Mouse (Mus musculus) embryonic facial prominence, embryonic 10.5 days (tissue): ENCODE measurements around the gene Dnah3. TPM values are rescaled to one million over a fixed set of nuclear protein-coding genes. Genes with fewer than 3 reads are reported as not detected.
A peak's percentile ranks its signal among the peaks of the same experiment; 100 is the strongest.

Experiments
- DNase-seq: peaks from one replicate; pipeline ENCODE4 v3.0.0-alpha.2; 2017; ENCODE audit warnings: low spot score
- H3K27ac ChIP-seq: fragments of 300-500 bp; sonication (generic); replicated peaks from 2 replicates; pipeline ENCODE4 v1.5.1; 2016; ENCODE audit warnings: mild to moderate bottlenecking
- H3K27me3 ChIP-seq: fragments of 300-500 bp; sonication (generic); replicated peaks from 2 replicates; pipeline ENCODE4 v1.6.1; 2016; ENCODE audit warnings: low read depth, mild to moderate bottlenecking; ENCODE audit not compliant: poor library complexity, severe bottlenecking
- H3K36me3 ChIP-seq: fragments of 300-500 bp; sonication (generic); replicated peaks from 2 replicates; pipeline ENCODE4 v1.6.1; 2016; ENCODE audit warnings: mild to moderate bottlenecking, moderate library complexity
- H3K4me1 ChIP-seq: fragments of 300-500 bp; sonication (generic); 2 replicates; pipeline ENCODE4 v1.6.1; 2016
- H3K4me3 ChIP-seq: fragments of 300-500 bp; sonication (generic); 2 replicates; pipeline ENCODE4 v1.5.1; 2016; ENCODE audit warnings: mild to moderate bottlenecking, moderate library complexity
- H3K9me3 ChIP-seq: fragments of 300-500 bp; sonication (generic); 2 replicates; pipeline ENCODE4 v1.6.1; 2016; ENCODE audit warnings: mild to moderate bottlenecking
- WGBS: fragments of 180-500 bp; shearing (Covaris S2); methylation state at CpG from one replicate; pipeline ENCODE4 v1.1.7; 2016; 5-methylcytosine and 5-hydroxymethylcytosine counted together
- polyA plus RNA-seq: library from polyadenylated mRNA; unstranded; fragments of >200 nt; fragmentation: Nextera tagmentation; extraction: Ambion mirVana; gene quantifications from 2 replicates; pipeline ENCODE4 v1.2.1, GENCODE M21; 2016

The Dnah3 gene
- polyA plus RNA-seq, 1 experiment from 2014 or later: not detected

DNA sequence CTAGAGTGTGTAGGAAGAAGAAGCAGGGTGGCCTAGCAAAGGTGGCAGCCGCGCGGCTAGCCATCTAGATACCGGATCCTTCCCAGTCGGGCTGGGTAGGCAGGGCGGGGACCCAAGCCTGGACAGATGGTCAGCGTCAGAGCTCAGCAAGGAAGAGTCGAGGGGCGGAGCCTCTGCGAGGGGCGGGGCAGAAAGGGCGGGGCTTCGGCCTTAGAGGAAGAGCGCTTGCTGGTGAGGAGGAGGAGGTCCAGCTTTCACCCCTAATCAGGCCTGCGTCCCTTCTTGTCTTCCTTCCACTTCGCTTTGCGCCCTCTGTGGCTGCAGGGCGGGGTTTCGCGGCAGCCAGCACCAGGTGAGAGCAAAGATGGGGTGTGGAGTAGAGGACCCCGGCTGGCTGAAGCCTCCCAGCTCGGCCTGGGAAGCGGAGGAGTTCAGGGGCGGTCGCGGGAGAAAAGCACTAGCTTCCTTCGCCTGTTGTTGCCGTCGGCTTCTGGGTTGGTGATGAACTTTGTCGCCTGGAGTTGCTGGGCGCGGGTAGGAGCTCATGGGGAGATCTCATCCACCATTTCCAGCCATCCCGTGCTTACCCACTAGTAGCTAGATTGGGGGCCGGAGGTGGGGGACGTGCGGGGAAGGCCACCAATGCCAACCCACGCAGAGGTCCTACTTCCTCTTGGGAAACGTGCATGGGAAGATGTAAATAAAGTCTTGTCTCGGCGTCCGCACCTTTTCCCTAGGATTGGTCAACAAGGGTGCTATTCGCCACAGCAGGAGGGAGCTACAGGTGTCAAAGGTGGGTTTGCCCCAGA is 7.3 kb upstream of the Dnah3 start, which contains the start of gene Tmem159:
TSS of gene Tmem159 (plus strand) at position 190 of the 809 bp plus-strand sequence.
- Histone ChIP-seq H3K4me1 (peaks cover 24% of the 10 kb centered on the region), H3K36me3 (0 out of 2 replicates have a peak, but pooled peaks cover 5% of the 10 kb centered on the region), H3K27me3 (peaks cover 6% of the 10 kb centered on the region), H3K9me3 (no peaks in the 10 kb centered on the region), H3K4me3 (peak within 1 kb of the TSS; percentile 78), H3K27ac (peak within 1 kb of the TSS; percentile 78)
- peak; percentile 94 for DNase-seq
- 1% methylated on average over 42 of the region's 42 CpGs for WGBS

DNA sequence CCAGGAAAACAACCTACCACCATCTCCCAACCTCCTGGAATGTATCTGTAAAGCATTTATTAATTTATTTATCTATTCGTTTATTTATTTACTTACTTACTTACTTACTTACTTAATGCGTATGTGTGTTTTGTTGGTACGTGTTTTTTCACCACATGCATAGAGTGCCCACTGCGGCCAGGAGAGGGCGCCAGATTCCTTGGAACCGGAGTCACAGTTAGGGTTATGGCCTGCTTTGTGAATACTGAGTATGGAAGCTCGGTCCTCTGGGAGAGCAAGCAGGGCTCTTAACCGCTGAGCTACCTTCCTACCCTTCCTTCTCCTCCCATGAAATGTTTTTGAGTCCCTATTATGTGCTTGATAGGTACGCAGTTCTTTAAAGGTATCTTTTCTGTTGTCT is 3.3 kb upstream of the Dnah3 start:
- Histone ChIP-seq H3K36me3 (no peaks in the 10 kb centered on the region), H3K4me3 (no peak overlapping the region), H3K27me3 (peaks cover 3% of the 10 kb centered on the region), H3K27ac (no peak overlapping the region), H3K4me1 (peaks cover 22% of the 10 kb centered on the region), H3K9me3 (no peaks in the 10 kb centered on the region)
- 20% methylated on average over 9 of the region's 9 CpGs for WGBS
- DNase-seq: peak; percentile 84

DNA sequence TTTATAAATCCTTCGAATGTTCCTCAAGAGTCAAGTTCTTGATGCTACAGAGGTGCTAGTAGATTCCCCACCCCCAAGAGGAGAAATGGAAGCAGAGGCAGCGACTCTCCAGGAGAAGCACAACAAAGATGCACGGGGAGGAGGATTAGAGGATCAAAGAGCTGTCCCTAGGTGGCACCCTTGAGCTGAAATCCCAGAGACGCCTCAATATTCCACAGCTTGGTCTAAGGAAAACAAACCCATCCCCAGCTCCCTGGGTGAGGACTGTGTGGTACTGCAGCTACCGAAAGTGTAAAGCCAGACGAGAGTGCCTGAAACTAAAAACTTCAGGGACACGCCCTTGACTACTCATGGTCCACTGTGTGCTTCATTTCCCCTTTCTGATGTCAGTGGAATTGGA is 2.8 kb upstream of the Dnah3 start:
- H3K4me3 ChIP-seq: no peak overlapping the region
- no peak overlapping the region for H3K27ac ChIP-seq
- no peaks in the 10 kb centered on the region for H3K27me3 ChIP-seq
- no peaks in the 10 kb centered on the region for H3K36me3 ChIP-seq
- H3K4me1 ChIP-seq: peaks cover 21% of the 10 kb centered on the region
- peak; percentile 74 for DNase-seq
- 5% methylated on average over 7 of the region's 7 CpGs for WGBS
- no peaks in the 10 kb centered on the region for H3K9me3 ChIP-seq

GRCm38 (mm10) chr7:120094216-120094615 is 864 bp downstream of the Dnah3 start:
- H3K4me1 ChIP-seq: peaks cover 12% of the 10 kb centered on the region; the same call in 1 of the 2 replicates
- WGBS: 89% methylated on average over 3 of the region's 3 CpGs
- H3K36me3 ChIP-seq: no peaks in the 10 kb centered on the region
- no peaks in the 10 kb centered on the region for H3K9me3 ChIP-seq
- no peaks in the 10 kb centered on the region for H3K27me3 ChIP-seq
- H3K4me3 ChIP-seq: no peak overlapping the region
- H3K27ac ChIP-seq: no peak overlapping the region
- DNase-seq: no peak

GRCm38 (mm10) chr7:120093033-120093432 is 2.0 kb downstream of the Dnah3 start:
- Histone ChIP-seq H3K27me3 (no peaks in the 10 kb centered on the region), H3K4me1 (peaks cover 12% of the 10 kb centered on the region; the same call in 1 of the 2 replicates), H3K36me3 (no peaks in the 10 kb centered on the region), H3K4me3 (no peak overlapping the region), H3K9me3 (no peaks in the 10 kb centered on the region), H3K27ac (no peak overlapping the region)
- no peak for DNase-seq
- 13% methylated on average over 5 of the region's 5 CpGs for WGBS

DNA sequence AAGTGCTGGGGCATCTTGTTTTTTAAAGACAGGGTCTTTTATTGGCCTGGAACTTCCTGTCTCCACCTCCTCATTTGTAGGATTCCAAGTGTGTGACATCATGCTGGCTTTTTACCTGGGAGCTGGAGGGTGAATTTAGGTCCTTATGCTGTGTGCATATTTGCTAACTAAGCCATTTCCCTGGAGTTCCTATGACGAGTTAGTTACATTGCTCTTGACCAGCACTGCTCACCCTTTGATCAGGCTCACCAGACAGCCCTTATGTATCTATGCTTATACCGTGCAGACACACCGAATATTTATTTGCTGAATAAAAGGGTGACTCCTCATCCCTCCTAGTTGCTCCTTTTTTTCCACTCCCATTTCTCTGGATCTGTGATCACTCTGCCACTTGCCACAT is 14.9 kb downstream of the Dnah3 start:
- no peaks in the 10 kb centered on the region for H3K36me3 ChIP-seq
- no peak for DNase-seq
- WGBS: 77% methylated on average over 3 of the region's 3 CpGs
- H3K4me3 ChIP-seq: no peak overlapping the region
- no peaks in the 10 kb centered on the region for H3K9me3 ChIP-seq
- no peaks in the 10 kb centered on the region for H3K4me1 ChIP-seq
- no peaks in the 10 kb centered on the region for H3K27me3 ChIP-seq
- H3K27ac ChIP-seq: no peak overlapping the region

DNA sequence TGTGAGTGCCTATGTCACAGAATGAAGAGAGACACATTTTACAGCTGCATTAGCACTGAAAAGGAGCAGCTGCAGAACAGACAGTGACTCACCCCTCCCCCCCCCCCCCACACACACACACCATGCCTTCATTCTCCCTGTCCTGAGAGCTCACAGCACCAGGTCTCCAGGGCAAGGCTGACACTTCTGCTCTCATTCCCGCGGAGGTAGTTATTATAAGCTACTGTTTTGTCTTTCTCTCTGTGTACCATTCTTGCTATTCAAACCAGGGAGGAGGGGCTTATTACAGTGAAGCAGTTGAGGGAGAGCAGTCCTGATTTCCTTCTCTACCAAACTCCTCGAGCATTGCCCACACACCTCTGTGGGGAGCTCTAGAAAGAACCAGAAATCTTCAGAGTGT is 25.9 kb downstream of the Dnah3 start:
- Histone ChIP-seq H3K36me3 (no peaks in the 10 kb centered on the region), H3K4me1 (no peaks in the 10 kb centered on the region), H3K27ac (no peak overlapping the region), H3K4me3 (no peak overlapping the region), H3K27me3 (no peaks in the 10 kb centered on the region), H3K9me3 (no peaks in the 10 kb centered on the region)
- WGBS: 38% methylated on average over 3 of the region's 3 CpGs
- DNase-seq: no peak

DNA sequence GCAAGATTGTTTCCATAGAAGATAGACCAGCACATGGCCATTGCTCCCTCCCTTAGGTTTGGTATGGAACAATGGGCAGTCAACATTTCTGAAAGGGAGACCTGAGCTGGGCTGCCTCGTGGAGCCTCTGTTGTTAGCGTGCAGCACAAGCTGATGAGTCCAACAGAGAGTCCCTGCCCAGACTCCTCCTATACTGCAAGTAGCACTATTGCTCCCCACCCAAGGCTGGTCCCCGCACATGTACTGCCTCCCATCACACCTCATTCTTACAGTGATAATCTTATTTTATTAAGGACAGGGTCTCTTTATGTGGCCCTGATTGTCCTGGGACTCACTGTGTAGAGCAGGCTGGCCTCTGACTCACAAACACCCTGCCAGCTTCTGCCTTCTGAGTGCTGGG is 27.0 kb downstream of the Dnah3 start:
- Histone ChIP-seq H3K36me3 (no peaks in the 10 kb centered on the region), H3K27me3 (no peaks in the 10 kb centered on the region), H3K27ac (no peak overlapping the region), H3K4me1 (no peaks in the 10 kb centered on the region), H3K4me3 (no peak overlapping the region), H3K9me3 (no peaks in the 10 kb centered on the region)
- no peak for DNase-seq
- 84% methylated on average over 3 of the region's 3 CpGs for WGBS

- Histone ChIP-seq H3K27me3 (no peaks in the 10 kb centered on the region), H3K9me3 (no peaks in the 10 kb centered on the region), H3K36me3 (no peaks in the 10 kb centered on the region), H3K4me1 (no peaks in the 10 kb centered on the region), H3K27ac (no peak overlapping the region), H3K4me3 (no peak overlapping the region)
- WGBS: 82% methylated on average over 1 of the region's 1 CpGs
- no peak for DNase-seq
These were observed 31.0 kb downstream of the Dnah3 start for GRCm38 (mm10) chr7:120064045-120064444.

DNA sequence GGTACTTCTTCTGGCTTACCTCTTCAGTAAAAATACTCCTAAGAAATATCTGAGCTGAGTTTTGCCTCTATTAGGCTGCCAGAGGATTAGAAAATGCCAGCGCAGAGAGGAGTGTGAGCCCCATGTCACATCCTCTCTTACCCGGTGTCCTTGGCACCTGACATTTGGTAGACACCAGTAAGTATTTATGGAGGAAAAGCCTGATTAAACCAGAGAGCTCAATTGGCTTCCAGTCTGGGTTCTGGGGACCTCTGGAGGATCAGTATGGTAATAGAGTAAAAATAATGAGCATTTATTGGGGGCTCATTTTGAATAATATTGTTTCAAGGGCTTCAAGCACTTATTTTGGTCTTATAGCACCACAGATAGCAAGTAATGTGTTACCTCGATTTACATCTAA is 39.6 kb downstream of the Dnah3 start:
- H3K27me3 ChIP-seq: no peaks in the 10 kb centered on the region
- H3K9me3 ChIP-seq: no peaks in the 10 kb centered on the region
- no peak overlapping the region for H3K27ac ChIP-seq
- H3K4me1 ChIP-seq: no peaks in the 10 kb centered on the region
- WGBS: 87% methylated on average over 3 of the region's 3 CpGs
- no peak for DNase-seq
- H3K4me3 ChIP-seq: no peak overlapping the region
- no peaks in the 10 kb centered on the region for H3K36me3 ChIP-seq

GRCm38 (mm10) chr7:120054016-120054415 is 41.1 kb downstream of the Dnah3 start:
- Histone ChIP-seq H3K9me3 (no peaks in the 10 kb centered on the region), H3K4me3 (no peak overlapping the region), H3K27ac (no peak overlapping the region), H3K36me3 (no peaks in the 10 kb centered on the region), H3K27me3 (no peaks in the 10 kb centered on the region), H3K4me1 (no peaks in the 10 kb centered on the region)
- no peak for DNase-seq
- 10% methylated on average over 2 of the region's 2 CpGs for WGBS

DNA sequence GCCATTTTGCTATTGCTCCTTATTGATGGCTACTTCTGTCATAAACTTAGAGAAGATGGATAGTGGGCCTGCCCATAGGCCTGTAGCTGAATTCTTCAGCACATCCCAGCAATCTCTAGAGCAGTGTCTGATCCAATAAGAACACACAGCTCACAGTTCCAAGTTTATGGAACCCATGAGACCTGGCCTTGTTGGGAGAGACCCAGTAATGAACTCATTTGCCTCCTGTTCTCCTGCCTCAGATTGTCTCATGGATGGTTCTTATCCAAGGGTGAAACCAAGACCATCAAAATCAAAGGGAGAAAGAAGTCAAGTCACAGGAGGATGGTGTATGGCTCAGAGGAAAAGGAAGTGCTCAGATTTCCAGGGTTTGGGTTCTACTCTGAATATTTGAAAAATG is 44.6 kb downstream of the Dnah3 start:
- no peak overlapping the region for H3K27ac ChIP-seq
- no peaks in the 10 kb centered on the region for H3K36me3 ChIP-seq
- H3K4me1 ChIP-seq: no peaks in the 10 kb centered on the region
- H3K27me3 ChIP-seq: no peaks in the 10 kb centered on the region
- DNase-seq: no peak
- no peak overlapping the region for H3K4me3 ChIP-seq
- H3K9me3 ChIP-seq: no peaks in the 10 kb centered on the region

DNA sequence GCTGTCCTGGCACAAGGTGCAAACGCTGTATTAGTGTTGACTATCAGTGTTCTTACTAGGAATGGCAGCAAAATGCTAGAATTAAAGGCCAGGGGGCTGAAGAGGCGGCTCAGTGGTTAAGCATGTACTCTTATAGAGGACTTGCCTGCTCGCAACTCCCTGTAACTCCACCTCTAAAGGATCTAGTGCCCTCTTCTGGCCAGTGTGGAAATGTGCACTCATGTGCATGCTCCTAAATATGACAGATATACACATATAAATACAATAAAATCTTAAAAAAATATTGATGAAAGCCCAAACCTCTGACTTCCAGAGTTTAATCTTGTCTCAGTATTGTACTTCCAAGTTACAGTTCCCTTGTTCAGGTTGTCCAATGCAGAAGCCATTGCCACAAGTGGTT is 51.1 kb downstream of the Dnah3 start:
- Histone ChIP-seq H3K4me1 (no peaks in the 10 kb centered on the region), H3K36me3 (no peaks in the 10 kb centered on the region), H3K27ac (no peak overlapping the region), H3K9me3 (no peaks in the 10 kb centered on the region), H3K27me3 (no peaks in the 10 kb centered on the region), H3K4me3 (no peak overlapping the region)
- DNase-seq: no peak
- 85% methylated on average over 3 of the region's 3 CpGs for WGBS
